Mouse (Mus musculus) liver, embryonic 14.5 days (tissue): ENCODE measurements at regions not wholly inside any gene's neighbourhood (a gene's known extent, or its start where the extent isn't known, plus 50 kb on each side); places are given as distances from the start of the nearest gene placed in this dataset.

Source experiments
- ATAC-seq: fragments of 200-750 bp; cut with Nextera tagmentation; 2 replicates; pipeline ENCODE4 v1.8.0; 2017; ENCODE audit warnings: moderate number of reproducible peaks, mild to moderate bottlenecking, moderate library complexity; ENCODE audit not compliant: insufficient read depth
- DNase-seq, 3 experiments: peaks; one replicate each; pipeline ENCODE4 v3.0.0-alpha.2; 2012 to 2013; ENCODE audit warnings: low read depth in 3 of 3, low spot score in 3 of 3
- H3K27ac ChIP-seq: fragments of 300-500 bp; sonication (generic); 2 replicates; pipeline ENCODE4 v1.5.1; 2014; ENCODE audit warnings: moderate library complexity, mild to moderate bottlenecking, control low read depth, inconsistent platforms
- H3K27me3 ChIP-seq: fragments of 300-500 bp; sonication (generic); 2 replicates; pipeline ENCODE4 v1.6.1; 2014; ENCODE audit warnings: mild to moderate bottlenecking, low read length, moderate library complexity; ENCODE audit not compliant: control insufficient read depth, insufficient read depth
- H3K36me3 ChIP-seq: fragments of 300-500 bp; sonication (generic); replicated peaks from 2 replicates; pipeline ENCODE4 v1.6.1; 2014; ENCODE audit warnings: low read depth; ENCODE audit not compliant: control insufficient read depth, insufficient read depth
- H3K4me1 ChIP-seq, 2 experiments: fragments of 200-500 bp in 1 of 2; fragments of 300-500 bp in 1 of 2; sonication (generic) in 1 of 2; replicated peaks; 2 replicates each; pipeline ENCODE4 v1.6.1; 2012 to 2014; ENCODE audit warnings: antibody characterized with exemption in 1 of 2, inconsistent platforms in 1 of 2, low read length in 1 of 2; ENCODE audit not compliant: control insufficient read depth in 2 of 2, insufficient read depth in 2 of 2
- H3K4me2 ChIP-seq: fragments of 300-500 bp; sonication (generic); 2 replicates; pipeline ENCODE4 v1.6.1; 2014; ENCODE audit warnings: low read depth, mild to moderate bottlenecking, control low read depth, moderate library complexity
- H3K4me3 ChIP-seq, 2 experiments: fragments of 200-500 bp in 1 of 2; fragments of 300-500 bp in 1 of 2; sonication (generic) in 1 of 2; 2 replicates each; pipeline ENCODE4 v1.5.1; 2012 to 2014; ENCODE audit warnings: low read depth in 2 of 2, low read length in 2 of 2, mild to moderate bottlenecking in 2 of 2, control low read depth in 1 of 2, inconsistent platforms in 1 of 2, moderate library complexity in 1 of 2; ENCODE audit not compliant: insufficient read depth in 1 of 2
- H3K9ac ChIP-seq: fragments of 300-500 bp; sonication (generic); replicated peaks from 2 replicates; pipeline ENCODE4 v1.6.1; 2014; ENCODE audit warnings: mild to moderate bottlenecking, control low read depth, moderate library complexity
- H3K9me3 ChIP-seq: fragments of 300-500 bp; sonication (generic); 2 replicates; pipeline ENCODE4 v1.6.1; 2016; ENCODE audit warnings: low read length, mixed read lengths; ENCODE audit not compliant: control insufficient read depth
- CTCF ChIP-seq: IDR thresholded peaks from 2 replicates; pipeline ENCODE4 v1.5.1; 2016; ENCODE audit warnings: antibody characterized with exemption, low read depth, control low read depth
- EP300 ChIP-seq: IDR thresholded peaks from 2 replicates; pipeline ENCODE4 v1.6.1; 2016; ENCODE audit warnings: antibody characterized with exemption, low read depth
- WGBS: fragments of 180-500 bp; shearing (Covaris S2); extraction: QIAGEN DNeasy Blood & Tissue Kit; methylation state at CpG from one replicate; pipeline ENCODE4 v1.1.7; 2014; ENCODE audit not compliant: insufficient replicate concordance; 5-methylcytosine and 5-hydroxymethylcytosine counted together

DNA sequence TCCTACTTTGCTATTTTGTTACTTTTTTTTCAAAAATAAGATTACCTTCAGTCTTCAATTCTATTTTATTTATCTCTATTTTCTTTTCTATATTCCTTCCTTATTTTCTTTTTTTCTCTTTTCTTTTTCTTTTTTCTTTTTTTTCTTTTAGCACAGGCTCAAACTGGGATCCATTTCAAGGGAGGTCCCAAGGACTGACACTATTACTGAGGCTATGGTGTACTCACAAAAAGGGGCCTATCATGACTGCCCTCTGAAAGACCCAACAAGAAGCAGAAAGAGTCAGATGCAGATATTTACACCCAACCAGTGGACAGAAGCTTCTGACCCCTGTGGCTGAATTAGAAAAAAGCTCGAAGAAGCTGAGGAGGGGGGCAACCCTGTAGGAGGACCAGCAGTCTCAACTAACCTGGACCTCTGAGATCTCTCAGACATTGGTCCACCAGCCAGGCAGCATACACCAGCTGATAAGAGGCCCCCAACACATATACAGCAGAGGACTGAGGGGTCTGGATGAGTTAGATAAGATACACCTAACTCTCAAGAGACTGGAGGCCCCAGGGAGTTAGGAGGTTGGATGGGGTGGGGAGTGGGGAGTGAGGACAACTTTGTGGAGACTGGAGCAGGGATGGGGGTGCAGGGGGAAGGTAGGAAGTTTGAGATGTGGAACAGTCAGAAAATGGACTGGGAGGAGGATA lies 85.6 kb upstream of the Brinp1 start:
- no peaks in the 10 kb centered on the region for H3K27me3 ChIP-seq
- TF ChIP-seq CTCF = no peak
- TF ChIP-seq EP300 = peak; percentile 83
- H3K4me3 ChIP-seq = no peak overlapping the region
- DNase-seq (peak; percentile 40 to 65 (median 58)), ATAC-seq (peak; percentile 100)
- peak overlapping the region; percentile 58 for H3K4me2 ChIP-seq
- peak overlapping the region; percentile 20; the same call in 1 of the 2 replicates for H3K9ac ChIP-seq
- H3K9me3 ChIP-seq = no peaks in the 10 kb centered on the region
- WGBS = 7% methylated on average over 1 of the region's 1 CpGs
- peak overlapping the region; percentile 54; the same call in 1 of the 2 replicates for H3K27ac ChIP-seq
- H3K4me1 ChIP-seq = peaks cover 8 to 9% of the 10 kb centered on the region in 2 experiments; a peak in 3 of 4 replicates
- H3K36me3 ChIP-seq = no peaks in the 10 kb centered on the region

DNA sequence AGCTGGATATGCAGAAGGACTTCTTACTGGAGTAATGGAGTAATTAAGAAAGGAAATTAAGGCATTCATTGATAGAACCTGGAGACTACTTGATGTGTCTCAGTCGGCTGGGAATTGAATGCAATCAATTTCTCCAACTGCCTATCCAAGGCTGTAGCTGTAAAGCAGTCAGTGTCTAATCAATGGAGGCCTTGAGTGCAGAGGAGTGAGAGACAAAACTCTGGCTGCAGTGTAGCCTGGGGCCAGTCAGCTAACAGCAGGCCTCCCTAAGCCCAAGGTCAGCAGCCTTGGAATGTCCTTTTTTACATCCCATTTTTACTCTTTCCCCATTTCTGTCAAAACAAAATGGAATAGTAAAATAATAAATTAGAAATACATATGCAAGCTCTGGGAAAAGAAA lies 80.0 kb upstream of the Brinp1 start:
- TF ChIP-seq EP300 (no peak), CTCF (no peak)

DNA sequence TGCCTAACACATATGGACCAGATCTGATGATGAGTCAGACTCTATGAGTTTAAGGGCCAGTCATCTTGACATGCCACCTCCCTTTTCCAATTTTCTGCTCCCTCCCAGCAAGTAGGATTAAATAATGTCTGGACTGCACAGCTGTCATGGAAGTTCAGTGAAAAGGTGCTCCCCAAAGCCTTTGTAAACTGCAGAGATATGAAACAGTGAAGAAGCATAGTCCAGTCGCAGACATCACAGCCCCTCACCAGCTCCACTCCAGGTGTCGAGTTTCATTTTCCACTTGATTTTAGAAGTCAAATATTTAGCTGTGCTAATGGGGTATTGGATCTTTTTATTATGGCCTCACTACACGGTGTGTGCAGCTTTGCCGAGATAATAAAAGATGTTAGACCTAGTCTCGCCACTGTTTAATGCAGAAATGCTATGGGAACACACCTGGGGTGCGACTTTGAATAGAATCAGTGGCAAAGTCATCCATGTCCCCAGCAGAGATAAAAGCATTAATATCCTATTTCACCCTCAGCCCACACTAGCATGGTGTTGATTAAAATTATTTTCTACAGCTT lies 66.0 kb upstream of the Brinp1 start:
- 55% methylated on average over 6 of the region's 6 CpGs for WGBS
- H3K4me3 ChIP-seq = no peak overlapping the region
- no peaks in the 10 kb centered on the region for H3K27me3 ChIP-seq
- H3K27ac ChIP-seq = no peak overlapping the region
- no peaks in the 10 kb centered on the region for H3K36me3 ChIP-seq
- H3K4me1 ChIP-seq = no peaks in the 10 kb centered on the region
- no peak overlapping the region for H3K4me2 ChIP-seq
- TF ChIP-seq CTCF (no peak), EP300 (no peak)
- H3K9ac ChIP-seq = no peak overlapping the region
- H3K9me3 ChIP-seq = no peaks in the 10 kb centered on the region
- ATAC-seq = no peak
- DNase-seq = no peak

More for the DNA sequence above, 80.0 kb upstream of the Brinp1 start:
- peaks cover 3 to 6% of the 10 kb centered on the region in 2 experiments; a peak in 2 of 4 replicates for H3K4me1 ChIP-seq
- no peak overlapping the region for H3K9ac ChIP-seq
- no peak overlapping the region for H3K4me2 ChIP-seq
- ATAC-seq (no peak), DNase-seq (no peak)
- no peak overlapping the region for H3K27ac ChIP-seq
- H3K27me3 ChIP-seq = no peaks in the 10 kb centered on the region
- no peaks in the 10 kb centered on the region for H3K9me3 ChIP-seq
- H3K36me3 ChIP-seq = no peaks in the 10 kb centered on the region
- 47% methylated on average over 1 of the region's 1 CpGs for WGBS
- no peak overlapping the region for H3K4me3 ChIP-seq

GRCm38 (mm10) chr4:69015396-69015795 lies 61.2 kb upstream of the Brinp1 start:
- Histone ChIP-seq H3K4me1 (no peaks in the 10 kb centered on the region), H3K9me3 (no peaks in the 10 kb centered on the region), H3K4me2 (no peak overlapping the region), H3K36me3 (no peaks in the 10 kb centered on the region), H3K9ac (no peak overlapping the region), H3K4me3 (no peak overlapping the region), H3K27me3 (no peaks in the 10 kb centered on the region), H3K27ac (no peak overlapping the region)
- WGBS = 59% methylated on average over 2 of the region's 2 CpGs
- DNase-seq (no peak), ATAC-seq (no peak)
- no peak for TF ChIP-seq CTCF
- no peak for TF ChIP-seq EP300
